Mouse (Mus musculus) heart, adult 2 months (tissue): ENCODE results near the gene Itpr1. TPM values are rescaled to one million over a fixed set of nuclear protein-coding genes. Genes with fewer than 3 reads are reported as not detected.

Source experiments
- DNase-seq, 2 experiments: peaks; one replicate each; pipeline ENCODE4 v3.0.0; 2021
- H3K27ac ChIP-seq: fragments of 200-600 bp; 2 replicates; pipeline ENCODE4 v1.8.1; 2022
- H3K27me3 ChIP-seq: fragments of 200-500 bp; 2 replicates; pipeline ENCODE4 v1.6.1; 2012; ENCODE audit warnings: mild to moderate bottlenecking, low read length, inconsistent platforms, mixed read lengths; ENCODE audit not compliant: control insufficient read depth, insufficient read depth
- H3K36me3 ChIP-seq: fragments of 200-500 bp; 2 replicates; pipeline ENCODE4 v1.6.1; 2012; ENCODE audit warnings: low read length, inconsistent platforms; ENCODE audit not compliant: control insufficient read depth, insufficient read depth
- H3K4me1 ChIP-seq: fragments of 200-500 bp; 2 replicates; pipeline ENCODE4 v1.6.1; 2011; ENCODE audit warnings: low read length; ENCODE audit not compliant: control insufficient read depth, insufficient read depth
- H3K4me3 ChIP-seq: fragments of 200-600 bp; 2 replicates; pipeline ENCODE4 v1.8.1; 2022
- H3K79me2 ChIP-seq: fragments of 200-500 bp; replicated peaks from 2 replicates; pipeline ENCODE4 v1.6.1; 2012; ENCODE audit warnings: mild to moderate bottlenecking, inconsistent platforms, low read length, moderate library complexity, mixed read lengths; ENCODE audit not compliant: control insufficient read depth, insufficient read depth
- H3K9ac ChIP-seq: fragments of 200-500 bp; 2 replicates; pipeline ENCODE4 v1.6.1; 2012; ENCODE audit warnings: low read depth, mild to moderate bottlenecking, control low read depth, inconsistent platforms, low read length, mixed read lengths
- CTCF ChIP-seq: fragments of 200-600 bp; IDR thresholded peaks from 2 replicates; pipeline ENCODE4 v1.8.1; 2022; ENCODE audit warnings: antibody characterized with exemption, mild to moderate bottlenecking, moderate library complexity
- EP300 ChIP-seq: fragments of 200-500 bp; IDR thresholded peaks from 2 replicates; pipeline ENCODE4 v1.6.1; 2011; ENCODE audit warnings: low read depth, low read length, control low read depth; ENCODE audit not compliant: insufficient read depth
- POLR2A ChIP-seq: fragments of 200-500 bp; IDR thresholded peaks from 2 replicates; pipeline ENCODE4 v1.6.1; 2011; ENCODE audit warnings: mild to moderate bottlenecking, low read depth, low read length, control low read depth; ENCODE audit not compliant: insufficient read depth
- WGBS: fragments of 180-500 bp; shearing (Covaris S2); methylation state at CpG from one replicate; pipeline ENCODE4 v1.1.7; 2018; 5-methylcytosine and 5-hydroxymethylcytosine counted together
- intact Hi-C: fragments of 180-260 bp; cut with DNase I; formaldehyde crosslinking; loops from one replicate; pipeline ENCODE4 v1.15.1; 2025
- polyA plus RNA-seq: library from polyadenylated mRNA; depleted of rRNA; stranded (reverse); fragments of >200 nt; gene quantifications from 2 replicates; pipeline ENCODE4 v1.2.3, GENCODE M21; 2012
- total RNA-seq, 2 experiments: library from RNA; stranded (reverse); gene quantifications; 2 replicates each; pipeline ENCODE4 v1.2.3; 2021

The Itpr1 gene
- total and polyA plus RNA-seq, 3 experiments: 14.0 to 47.6 (median 37.9) TPM

- TF ChIP-seq POLR2A: no peak
- TF ChIP-seq EP300: 0 out of 2 replicates have a peak, but pooled peaks have one; percentile 8
- DNase-seq: no peak
- Histone ChIP-seq H3K79me2 (no peaks in the 10 kb centered on the region), H3K9ac (no peak overlapping the region), H3K27ac (peak overlapping the region; percentile 33; the same call in 1 of the 2 replicates), H3K4me3 (no peak overlapping the region), H3K36me3 (no peaks in the 10 kb centered on the region), H3K27me3 (no peaks in the 10 kb centered on the region), H3K4me1 (peaks cover 16% of the 10 kb centered on the region)
- WGBS: 43% methylated on average over 8 of the region's 8 CpGs
- intact Hi-C loops: no loop called here
Measured at GRCm38 (mm10) chr6:108464308-108464979, 251.5 kb downstream of the Itpr1 start.

DNA sequence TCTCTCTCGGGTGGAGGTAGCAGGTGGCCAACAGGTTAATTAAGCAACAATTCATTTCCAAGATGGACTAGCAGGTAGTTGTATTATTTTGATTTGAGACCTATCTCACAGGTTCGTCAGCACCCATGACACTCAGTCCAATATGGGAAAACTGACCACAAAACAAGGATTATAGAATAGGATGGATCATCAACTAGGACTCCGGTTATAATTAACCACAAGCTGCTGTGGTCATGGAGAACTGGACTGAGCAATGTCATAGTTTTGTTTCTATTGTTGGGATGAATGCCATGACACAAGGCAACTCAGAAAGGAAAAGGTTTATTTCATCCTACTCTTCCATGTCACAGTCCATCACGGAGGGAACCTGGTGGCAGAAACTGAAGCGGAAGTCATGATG, 252.3 kb downstream of the Itpr1 start:
- intact Hi-C loops: loop anchor here (5.0 kb wide), 1 partner anchor 38 kb away; no protein-coding TSS in a partner anchor
- H3K27ac ChIP-seq: no peak overlapping the region
- H3K4me1 ChIP-seq: peaks cover 16% of the 10 kb centered on the region
- H3K4me3 ChIP-seq: no peak overlapping the region
- TF ChIP-seq POLR2A: no peak
- TF ChIP-seq EP300: no peak
- no peak for TF ChIP-seq CTCF
- 94% methylated on average over 5 of the region's 5 CpGs for WGBS
- H3K36me3 ChIP-seq: no peaks in the 10 kb centered on the region
- no peak overlapping the region for H3K9ac ChIP-seq
- no peaks in the 10 kb centered on the region for H3K27me3 ChIP-seq
- no peak for DNase-seq
- no peaks in the 10 kb centered on the region for H3K79me2 ChIP-seq

- WGBS: 53% methylated on average over 8 of the region's 8 CpGs
- Histone ChIP-seq H3K27ac (no peak overlapping the region), H3K4me3 (no peak overlapping the region), H3K4me1 (peaks cover 16% of the 10 kb centered on the region), H3K27me3 (no peaks in the 10 kb centered on the region), H3K36me3 (no peaks in the 10 kb centered on the region), H3K79me2 (no peaks in the 10 kb centered on the region), H3K9ac (no peak overlapping the region)
- intact Hi-C loops: loop anchor here (5.0 kb wide), 1 partner anchor 39 kb away; no protein-coding TSS in a partner anchor
- no peak for DNase-seq
- TF ChIP-seq CTCF: no peak
- TF ChIP-seq POLR2A: no peak
- 0 out of 2 replicates have a peak, but pooled peaks have one; percentile 11 for TF ChIP-seq EP300
Measured at GRCm38 (mm10) chr6:108466061-108466531, 253.2 kb downstream of the Itpr1 start.

DNA sequence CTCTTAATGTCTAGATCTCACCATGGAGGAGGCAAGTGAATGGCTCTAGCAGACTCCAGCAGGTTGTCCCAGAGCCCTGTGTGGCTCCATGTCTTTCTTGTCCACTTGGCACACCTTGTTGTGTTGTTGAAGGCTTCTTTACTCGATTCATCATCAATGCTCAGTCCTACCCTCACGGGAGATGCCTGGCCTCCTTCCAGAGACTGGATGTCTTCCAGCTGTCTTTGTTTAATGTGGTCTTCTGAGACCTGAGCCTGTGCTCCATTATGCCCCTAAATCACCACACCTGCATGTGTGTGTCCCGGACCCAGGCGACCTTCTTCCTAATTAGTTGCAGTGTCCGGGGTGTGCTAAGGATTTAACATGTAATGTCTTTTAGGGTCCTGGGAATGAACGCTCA, 254.7 kb downstream of the Itpr1 start:
- Histone ChIP-seq H3K27ac (no peak overlapping the region), H3K27me3 (no peaks in the 10 kb centered on the region), H3K79me2 (no peaks in the 10 kb centered on the region), H3K36me3 (no peaks in the 10 kb centered on the region), H3K4me3 (no peak overlapping the region), H3K4me1 (peaks cover 16% of the 10 kb centered on the region), H3K9ac (no peak overlapping the region)
- TF ChIP-seq EP300: no peak
- TF ChIP-seq CTCF: no peak
- TF ChIP-seq POLR2A: no peak
- WGBS: 49% methylated on average over 6 of the region's 6 CpGs
- DNase-seq: peak in 1 of 2 experiments; percentile 45
- intact Hi-C loops: loop anchor here (5.0 kb wide), 1 partner anchor 40 kb away; no protein-coding TSS in a partner anchor

GRCm38 (mm10) chr6:108468226-108468825, 255.4 kb downstream of the Itpr1 start:
- DNase-seq: no peak
- Histone ChIP-seq H3K4me1 (peaks cover 16% of the 10 kb centered on the region), H3K79me2 (no peaks in the 10 kb centered on the region), H3K36me3 (no peaks in the 10 kb centered on the region), H3K27me3 (no peaks in the 10 kb centered on the region), H3K27ac (no peak overlapping the region), H3K9ac (no peak overlapping the region), H3K4me3 (no peak overlapping the region)
- WGBS: 82% methylated on average over 3 of the region's 3 CpGs
- TF ChIP-seq POLR2A: no peak
- no peak for TF ChIP-seq EP300
- no peak for TF ChIP-seq CTCF
- intact Hi-C loops: loop anchor here (5.0 kb wide), 1 partner anchor 41 kb away; no protein-coding TSS in a partner anchor

DNA sequence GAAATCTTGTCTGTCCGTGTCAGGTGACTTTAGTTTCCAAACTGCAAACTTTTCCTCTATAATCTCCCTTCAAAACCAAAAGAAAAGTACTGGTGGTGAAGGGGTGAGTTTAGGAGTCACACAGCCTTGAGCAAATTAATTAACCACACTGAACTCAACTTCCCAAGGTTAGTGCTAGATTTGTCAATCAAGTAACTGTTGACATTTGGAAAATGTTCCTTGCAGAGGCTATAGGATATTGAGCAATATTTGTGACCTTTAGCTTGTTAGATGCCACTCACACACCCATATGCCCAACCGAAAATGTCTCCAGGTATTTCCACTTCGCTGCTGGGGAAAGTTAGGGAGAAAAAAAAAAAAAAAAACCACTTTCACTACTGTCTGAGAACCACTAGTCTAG, 259.0 kb downstream of the Itpr1 start:
- Histone ChIP-seq H3K27me3 (no peaks in the 10 kb centered on the region), H3K4me1 (peaks cover 7% of the 10 kb centered on the region), H3K9ac (no peak overlapping the region), H3K79me2 (no peaks in the 10 kb centered on the region), H3K4me3 (no peak overlapping the region), H3K36me3 (no peaks in the 10 kb centered on the region), H3K27ac (no peak overlapping the region)
- 88% methylated on average over 3 of the region's 3 CpGs for WGBS
- no peak for DNase-seq
- no peak for TF ChIP-seq POLR2A
- TF ChIP-seq EP300: no peak
- no peak for TF ChIP-seq CTCF
- intact Hi-C loops: no loop called here
